8 mouse cellular contexts compared by ENCODE assay signal in the genomic region with DNA sequence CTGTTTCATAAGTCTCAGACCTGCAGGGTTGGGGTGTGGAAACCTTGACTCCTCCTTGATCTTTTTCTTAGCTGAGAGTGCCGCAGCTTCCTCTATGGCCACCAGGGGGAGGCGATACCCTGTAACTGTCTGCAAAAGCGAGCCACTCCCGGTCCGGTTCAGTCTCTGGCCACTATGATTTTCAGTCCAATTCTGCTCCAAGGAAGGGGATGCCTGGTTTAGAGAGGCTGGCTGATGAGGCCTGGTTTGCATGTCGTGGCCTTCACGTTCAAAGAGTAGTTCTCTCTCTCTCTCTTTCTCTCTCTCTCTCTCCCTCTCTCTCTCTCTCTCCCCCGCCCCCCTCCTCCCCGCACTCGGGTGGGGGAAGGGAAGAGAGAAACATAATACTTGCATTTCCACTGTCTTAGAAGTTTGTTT.
A peak's percentile ranks its signal among the peaks of the same experiment; 100 is the strongest.
DNase-seq lines count a peak whose midpoint lies in the region; ATAC-seq and TF ChIP-seq lines count a peak whose summit lies in the region.

No protein-coding gene starts in this region.

- H3K4me2 ChIP-seq in lung, embryonic 16.5 days (ENCODE audit: low read depth, low read length), result peak overlapping the region; percentile 69

- peak; percentile 18; the same call in 1 of the 2 replicates for TF ChIP-seq POLR2A in thymus, adult 2 months (IDR thresholded peaks at IDR 0.05; ENCODE audit: control insufficient read depth, extremely low read depth, insufficient read depth, low read length, poor library complexity)

- H3K9me3 ChIP-seq in hindbrain, embryonic 10.5 days, result no peaks in the 10 kb centered on the region
- H3K9me3 ChIP-seq in lung, embryonic 16.5 days (ENCODE audit: control insufficient read depth, low read length), result no peaks in the 10 kb centered on the region

- H3K9ac ChIP-seq in lung, embryonic 16.5 days (ENCODE audit: low read length), result peak overlapping the region; percentile 63

- peak; percentile 97 for ATAC-seq in frontal cortex, adult (ENCODE audit: low TSS enrichment)
- ATAC-seq in lung, embryonic 16.5 days (ENCODE audit: low read depth), result peak; percentile 73

- no peaks in the 10 kb centered on the region for H3K27me3 ChIP-seq in hindbrain, embryonic 10.5 days (ENCODE audit: insufficient read depth, poor library complexity, severe bottlenecking)
- H3K27me3 ChIP-seq in lung, embryonic 16.5 days (ENCODE audit: control insufficient read depth, insufficient read depth, low read depth, low read length), result no peaks in the 10 kb centered on the region
- no peaks in the 10 kb centered on the region for H3K27me3 ChIP-seq in thymus, adult 2 months (ENCODE audit: control insufficient read depth, insufficient read depth, low read length)

- peak overlapping the region; percentile 52 for H3K4me3 ChIP-seq in hindbrain, embryonic 10.5 days
- peak overlapping the region; percentile 44 for H3K4me3 ChIP-seq in lung, embryonic 16.5 days (ENCODE audit: low read length)
- H3K4me3 ChIP-seq in thymus, adult 2 months (ENCODE audit: control insufficient read depth, insufficient read depth, low read length), result peak overlapping the region; percentile 52

- WGBS in hindbrain, embryonic 10.5 days, result 3% methylated on average over 10 of the region's 10 CpGs
- WGBS in lung, embryonic 16.5 days, result 1% methylated on average over 9 of the region's 10 CpGs
- 0% methylated on average over 10 of the region's 10 CpGs for WGBS in thymus, adult 2 months

- peak; percentile 91 for TF ChIP-seq CTCF in thymus, adult 2 months (IDR thresholded peaks at IDR 0.05; ENCODE audit: borderline replicate concordance, control insufficient read depth, extremely low read depth, insufficient read depth, low read length, poor library complexity)

- DNase-seq in MN1 (ENCODE audit: low spot score), result peak; percentile 82
- peak; percentile 92 for DNase-seq in cerebellum, adult 9-10 months
- peak; percentile 86 for DNase-seq in hindbrain, embryonic 10.5 days (ENCODE audit: low spot score)
- DNase-seq in layer of hippocampus, adult 9-11 months, result peak; percentile 73
- DNase-seq in ovary, adult 18-20 months (ENCODE audit: low spot score), result peak; percentile 71
- peak; percentile 80 for DNase-seq in thymus, adult 2 months

- H3K4me1 ChIP-seq in hindbrain, embryonic 10.5 days (replicated peaks), result peaks cover 15% of the 10 kb centered on the region
- H3K4me1 ChIP-seq in lung, embryonic 16.5 days (replicated peaks; ENCODE audit: control insufficient read depth, insufficient read depth, low read length), result peaks cover 17% of the 10 kb centered on the region
- H3K4me1 ChIP-seq in thymus, adult 2 months (replicated peaks; ENCODE audit: control insufficient read depth, insufficient read depth, low read length), result peaks cover 8% of the 10 kb centered on the region

- peak overlapping the region; percentile 85 for H3K27ac ChIP-seq in hindbrain, embryonic 10.5 days
- H3K27ac ChIP-seq in lung, embryonic 16.5 days (ENCODE audit: low read length), result peak overlapping the region; percentile 54
- H3K27ac ChIP-seq in thymus, adult 2 months (ENCODE audit: control insufficient read depth, insufficient read depth, low read length), result peak overlapping the region; percentile 5; the same call in 1 of the 2 replicates

- no peaks in the 10 kb centered on the region for H3K36me3 ChIP-seq in hindbrain, embryonic 10.5 days
- H3K36me3 ChIP-seq in lung, embryonic 16.5 days (ENCODE audit: control insufficient read depth, insufficient read depth, low read length), result no peaks in the 10 kb centered on the region
- no peaks in the 10 kb centered on the region for H3K36me3 ChIP-seq in thymus, adult 2 months (ENCODE audit: control insufficient read depth, insufficient read depth, low read length)

Comparison
In these comparisons a context has a peak if more than half of its experiments do, and no peak if none do; other contexts are left out.
1. Peak in every context shown above with its lines: DNase-seq, ATAC-seq, H3K4me3 ChIP-seq and H3K27ac ChIP-seq.
2. H3K27ac ChIP-seq: peak in every context shown above with its lines; median percentile 85 in hindbrain, embryonic 10.5 days; 54 in lung, embryonic 16.5 days; 5 in thymus, adult 2 months.